Mouse (Mus musculus): Measurements from ENCODE around the gene Snap47. TPM values are rescaled to one million over a fixed set of nuclear protein-coding genes. Genes with fewer than 3 reads are reported as not detected.

Snap47 gene
- polyA plus RNA-seq, 1 experiment from 2014 or later = 82.9 TPM

- 65% methylated on average over 5 of the region's 5 CpGs for WGBS
- Histone ChIP-seq H3K27me3 (replicated peaks) (no peaks in the 10 kb centered on the region), H3K4me2 (replicated peaks) (no peak overlapping the region), H3K9ac (no peak overlapping the region), H3K9me3 (no peaks in the 10 kb centered on the region), H3K36me3 (0 out of 2 replicates have a peak, but pooled peaks cover 9% of the 10 kb centered on the region), H3K27ac (no peak overlapping the region; the same call in 1 of the 2 replicates), H3K4me3 (replicated peaks) (no peak overlapping the region), H3K4me1 (replicated peaks) (0 out of 2 replicates have a peak, but pooled peaks cover 3% of the 10 kb centered on the region)
- ATAC-seq = no peak
Measured at GRCm38 (mm10) chr11:59418708-59419107, 32.3 kb downstream of the Snap47 start.

- ATAC-seq = no peak
- Histone ChIP-seq H3K9ac (no peak overlapping the region), H3K36me3 (0 out of 2 replicates have a peak, but pooled peaks cover 3% of the 10 kb centered on the region), H3K27me3 (replicated peaks) (no peaks in the 10 kb centered on the region), H3K4me3 (replicated peaks) (no peak overlapping the region), H3K4me1 (replicated peaks) (no peaks in the 10 kb centered on the region), H3K9me3 (no peaks in the 10 kb centered on the region), H3K4me2 (replicated peaks) (no peak overlapping the region), H3K27ac (no peak overlapping the region)
- WGBS = 74% methylated on average over 13 of the region's 13 CpGs
Measured at GRCm38 (mm10) chr11:59412999-59413863, 37.8 kb downstream of the Snap47 start.

GRCm38 (mm10) chr11:59412058-59412457, 38.9 kb downstream of the Snap47 start:
- Histone ChIP-seq H3K27ac (no peak overlapping the region), H3K4me3 (replicated peaks) (no peak overlapping the region), H3K27me3 (replicated peaks) (no peaks in the 10 kb centered on the region), H3K36me3 (0 out of 2 replicates have a peak, but pooled peaks cover 7% of the 10 kb centered on the region), H3K9ac (no peak overlapping the region), H3K4me2 (replicated peaks) (no peak overlapping the region), H3K4me1 (replicated peaks) (no peaks in the 10 kb centered on the region), H3K9me3 (no peaks in the 10 kb centered on the region)
- ATAC-seq = no peak
- WGBS = 78% methylated on average over 6 of the region's 6 CpGs

- Histone ChIP-seq H3K4me3 (replicated peaks) (no peak overlapping the region), H3K4me1 (replicated peaks) (no peaks in the 10 kb centered on the region), H3K36me3 (0 out of 2 replicates have a peak, but pooled peaks cover 7% of the 10 kb centered on the region), H3K27ac (no peak overlapping the region), H3K4me2 (replicated peaks) (no peak overlapping the region), H3K27me3 (replicated peaks) (no peaks in the 10 kb centered on the region), H3K9me3 (no peaks in the 10 kb centered on the region), H3K9ac (no peak overlapping the region)
- no peak for ATAC-seq
- 64% methylated on average over 2 of the region's 2 CpGs for WGBS
Measured at GRCm38 (mm10) chr11:59410851-59411250, 40.1 kb downstream of the Snap47 start.

- Histone ChIP-seq H3K4me2 (replicated peaks) (no peak overlapping the region), H3K9me3 (no peaks in the 10 kb centered on the region), H3K27ac (no peak overlapping the region), H3K27me3 (replicated peaks) (no peaks in the 10 kb centered on the region), H3K4me3 (replicated peaks) (no peak overlapping the region), H3K36me3 (0 out of 2 replicates have a peak, but pooled peaks cover 4% of the 10 kb centered on the region), H3K4me1 (replicated peaks) (no peaks in the 10 kb centered on the region), H3K9ac (no peak overlapping the region)
- ATAC-seq = no peak
- WGBS = 88% methylated on average over 1 of the region's 1 CpGs
Measured at GRCm38 (mm10) chr11:59405761-59406160, 45.2 kb downstream of the Snap47 start.

GRCm38 (mm10) chr11:59400876-59401275, 50.1 kb downstream of the Snap47 start:
- Histone ChIP-seq H3K4me3 (replicated peaks) (no peak overlapping the region), H3K9ac (no peak overlapping the region), H3K4me1 (replicated peaks) (peaks cover 8% of the 10 kb centered on the region; the same call in 1 of the 2 replicates), H3K4me2 (replicated peaks) (no peak overlapping the region), H3K36me3 (no peaks in the 10 kb centered on the region), H3K27me3 (replicated peaks) (no peaks in the 10 kb centered on the region), H3K27ac (no peak overlapping the region), H3K9me3 (no peaks in the 10 kb centered on the region)
- 85% methylated on average over 2 of the region's 2 CpGs for WGBS
- no peak for ATAC-seq

- WGBS = 67% methylated on average over 8 of the region's 8 CpGs
- Histone ChIP-seq H3K9ac (no peak overlapping the region), H3K4me3 (replicated peaks) (no peak overlapping the region), H3K4me2 (replicated peaks) (no peak overlapping the region), H3K27ac (no peak overlapping the region), H3K36me3 (no peaks in the 10 kb centered on the region), H3K27me3 (replicated peaks) (no peaks in the 10 kb centered on the region), H3K4me1 (replicated peaks) (peaks cover 8% of the 10 kb centered on the region; the same call in 1 of the 2 replicates), H3K9me3 (no peaks in the 10 kb centered on the region)
- ATAC-seq = no peak
Measured at GRCm38 (mm10) chr11:59399830-59400229, 51.2 kb downstream of the Snap47 start.

DNA sequence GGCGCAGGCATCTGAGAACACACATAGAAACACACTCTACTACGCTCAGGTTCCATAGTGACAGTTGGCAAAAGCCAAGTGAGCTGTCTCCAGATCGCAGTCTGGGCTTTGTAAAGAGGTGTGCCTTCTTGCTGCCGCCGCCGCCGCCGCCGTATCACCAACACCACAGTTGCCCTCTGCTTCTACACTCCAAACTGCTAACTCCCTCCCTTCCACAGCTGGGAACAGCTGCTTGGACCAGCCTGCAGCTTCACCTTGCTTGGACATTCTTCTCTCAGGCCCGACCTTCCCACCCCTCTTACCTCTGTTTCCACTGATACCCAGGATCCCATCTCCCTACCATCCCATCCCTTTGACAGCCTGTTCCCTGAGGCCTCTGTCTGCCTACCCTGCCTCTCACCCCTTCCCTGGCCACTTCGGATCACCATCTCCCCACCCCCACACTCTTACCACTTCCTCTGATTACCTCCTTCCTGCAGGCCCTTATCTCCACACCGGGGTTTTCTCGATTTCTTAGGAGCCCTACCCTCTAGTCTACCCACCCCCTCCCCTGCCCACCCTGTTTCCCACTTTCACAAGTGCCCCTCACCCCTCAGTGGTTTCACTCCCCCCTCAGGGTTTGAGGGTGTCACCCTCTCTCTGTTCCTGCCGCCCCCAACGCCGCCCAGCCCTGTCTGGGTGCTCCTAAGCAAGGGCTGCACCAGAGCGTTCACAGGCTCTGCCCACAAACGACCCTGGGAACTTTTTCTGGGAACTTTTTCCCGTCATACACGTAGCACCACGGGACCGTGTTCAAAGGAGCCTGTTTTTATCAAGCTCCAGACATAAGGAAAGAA, 53.2 kb downstream of the Snap47 start:
- Histone ChIP-seq H3K4me2 (replicated peaks) (no peak overlapping the region), H3K27me3 (replicated peaks) (no peaks in the 10 kb centered on the region), H3K4me1 (replicated peaks) (peaks cover 13% of the 10 kb centered on the region; the same call in 1 of the 2 replicates), H3K4me3 (replicated peaks) (no peak overlapping the region), H3K36me3 (no peaks in the 10 kb centered on the region), H3K9ac (no peak overlapping the region), H3K9me3 (no peaks in the 10 kb centered on the region), H3K27ac (no peak overlapping the region)
- 49% methylated on average over 22 of the region's 22 CpGs for WGBS
- ATAC-seq = 0 out of 2 replicates have a peak, but pooled peaks have one; percentile 39

GRCm38 (mm10) chr11:59394451-59394850, 56.5 kb downstream of the Snap47 start:
- ATAC-seq = no peak
- Histone ChIP-seq H3K9ac (no peak overlapping the region), H3K27ac (peak overlapping the region; percentile 40; the same call in 1 of the 2 replicates), H3K36me3 (no peaks in the 10 kb centered on the region), H3K9me3 (no peaks in the 10 kb centered on the region), H3K27me3 (replicated peaks) (no peaks in the 10 kb centered on the region), H3K4me1 (replicated peaks) (peaks cover 14% of the 10 kb centered on the region; the same call in 1 of the 2 replicates), H3K4me2 (replicated peaks) (no peak overlapping the region), H3K4me3 (replicated peaks) (no peak overlapping the region)
- WGBS = 72% methylated on average over 5 of the region's 5 CpGs

GRCm38 (mm10) chr11:59393591-59393990, 57.4 kb downstream of the Snap47 start:
- peak; percentile 63; the same call in 1 of the 2 replicates for ATAC-seq
- no peaks in the 10 kb centered on the region for H3K36me3 ChIP-seq
- no peaks in the 10 kb centered on the region for H3K27me3 ChIP-seq (replicated peaks)
- WGBS = 43% methylated on average over 9 of the region's 9 CpGs
- H3K4me1 ChIP-seq (replicated peaks) = peaks cover 14% of the 10 kb centered on the region; the same call in 1 of the 2 replicates
- H3K27ac ChIP-seq = no peak overlapping the region
- H3K4me2 ChIP-seq (replicated peaks) = no peak overlapping the region
- no peaks in the 10 kb centered on the region for H3K9me3 ChIP-seq
- H3K4me3 ChIP-seq (replicated peaks) = no peak overlapping the region
- H3K9ac ChIP-seq = no peak overlapping the region

DNA sequence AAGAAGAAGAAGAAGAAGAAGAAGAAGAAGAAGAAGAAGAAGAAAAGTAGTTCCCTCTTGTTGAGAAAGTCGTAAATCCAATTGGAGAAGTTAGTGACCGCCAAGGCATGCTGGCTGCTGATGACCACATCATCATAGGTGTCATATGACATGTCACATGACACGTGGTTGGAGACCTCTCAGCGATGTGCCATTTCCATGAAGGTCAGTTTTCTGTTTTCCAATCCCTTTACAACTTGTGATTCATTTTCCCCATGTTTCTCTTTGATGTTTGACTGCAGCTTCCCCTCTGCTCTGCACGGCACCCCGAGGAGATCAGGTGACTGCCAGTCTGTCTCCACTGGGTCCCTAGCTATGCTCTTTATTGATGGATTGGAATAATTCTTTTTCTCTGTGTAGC, 58.7 kb downstream of the Snap47 start:
- Histone ChIP-seq H3K36me3 (no peaks in the 10 kb centered on the region), H3K27me3 (replicated peaks) (no peaks in the 10 kb centered on the region), H3K27ac (no peak overlapping the region), H3K4me1 (replicated peaks) (0 out of 2 replicates have a peak, but pooled peaks cover 9% of the 10 kb centered on the region), H3K9ac (no peak overlapping the region), H3K9me3 (no peaks in the 10 kb centered on the region), H3K4me2 (replicated peaks) (no peak overlapping the region), H3K4me3 (replicated peaks) (no peak overlapping the region)
- WGBS = 69% methylated on average over 6 of the region's 6 CpGs
- no peak for ATAC-seq

GRCm38 (mm10) chr11:59390470-59390869, 60.5 kb downstream of the Snap47 start:
- no peak overlapping the region for H3K4me2 ChIP-seq (replicated peaks)
- no peaks in the 10 kb centered on the region for H3K36me3 ChIP-seq
- no peak overlapping the region for H3K4me3 ChIP-seq (replicated peaks)
- no peak overlapping the region for H3K27ac ChIP-seq
- ATAC-seq = peak; percentile 62; the same call in 1 of the 2 replicates
- WGBS = 31% methylated on average over 9 of the region's 9 CpGs
- H3K9me3 ChIP-seq = no peaks in the 10 kb centered on the region
- H3K27me3 ChIP-seq (replicated peaks) = no peaks in the 10 kb centered on the region
- H3K4me1 ChIP-seq (replicated peaks) = 0 out of 2 replicates have a peak, but pooled peaks cover 9% of the 10 kb centered on the region
- no peak overlapping the region for H3K9ac ChIP-seq
